Mouse (Mus musculus) kidney, postnatal 36 days (tissue): ENCODE measurements around the gene Zscan4c.
"Not testable (repeated sequence)": the region's sequence is repeated elsewhere in the genome, so short reads cannot be mapped to it uniquely, and the experiment has no call there.

Experiments used
- DNase-seq, 2 experiments: peaks; one replicate each; pipeline ENCODE4 v3.0.0; 2021 to 2022; ENCODE audit warnings: mixed read lengths in 2 of 2

Gene Zscan4c

GRCm38 (mm10) chr7:11005445-11005844, at the start of gene Zscan4c:
Zscan4c (plus strand) TSS chr7:11005745.
- DNase-seq = not testable (repeated sequence)
